Comparison of ENCODE assay signal across 27 mouse cellular contexts in genomic region chr13:17043426-17044224, GRCm38 (mm10).
DNase-seq lines count a peak whose midpoint lies in the region; ATAC-seq lines count a peak whose summit lies in the region.
"Had no signal": no experiment of that assay in that cellular context is flagged by ENCODE, and none has a peak within 500 bp of the region (broad histone marks: within the 10 kb centered on the region; RNA-seq: fewer than 3 reads in every experiment).

No protein-coding gene starts in this region.

- no peaks in the 10 kb centered on the region for H3K4me1 ChIP-seq in intestine, embryonic 16.5 days (ENCODE audit: control insufficient read depth, insufficient read depth, low read length)
- no peaks in the 10 kb centered on the region for H3K4me1 ChIP-seq in intestine, embryonic 15.5 days (replicated peaks)
- no peaks in the 10 kb centered on the region for H3K4me1 ChIP-seq in lung, embryonic 15.5 days
- no peaks in the 10 kb centered on the region for H3K4me1 ChIP-seq in midbrain, embryonic 11.5 days (ENCODE audit: control insufficient read depth, insufficient read depth, low read length)
- H3K4me1 ChIP-seq: embryonic facial prominence, embryonic 13.5 days; forebrain, embryonic 12.5 days; forebrain, embryonic 15.5 days; heart, embryonic 12.5 days; heart, embryonic 15.5 days; hindbrain, embryonic 10.5 days; hindbrain, embryonic 13.5 days had no signal

- H3K4me3 ChIP-seq in intestine, embryonic 16.5 days (ENCODE audit: low read length): no peak overlapping the region
- no peak overlapping the region for H3K4me3 ChIP-seq in intestine, embryonic 15.5 days (replicated peaks)
- H3K4me3 ChIP-seq in lung, embryonic 15.5 days: no peak overlapping the region
- no peak overlapping the region for H3K4me3 ChIP-seq in midbrain, embryonic 11.5 days (ENCODE audit: low read depth, low read length)
- H3K4me3 ChIP-seq: embryonic facial prominence, embryonic 10.5 days; embryonic facial prominence, embryonic 13.5 days; erythroblast, embryonic 14.5 days; forebrain, embryonic 12.5 days; forebrain, embryonic 15.5 days; heart, embryonic 12.5 days; heart, embryonic 15.5 days; hindbrain, embryonic 10.5 days; hindbrain, embryonic 13.5 days had no signal

- H3K9ac ChIP-seq in intestine, embryonic 16.5 days (ENCODE audit: low read depth, low read length): no peak overlapping the region
- H3K9ac ChIP-seq in intestine, embryonic 15.5 days: no peak overlapping the region
- H3K9ac ChIP-seq in lung, embryonic 15.5 days: no peak overlapping the region
- H3K9ac ChIP-seq in midbrain, embryonic 11.5 days (ENCODE audit: low read length): no peak overlapping the region
- H3K9ac ChIP-seq: embryonic facial prominence, embryonic 13.5 days; forebrain, embryonic 12.5 days; forebrain, embryonic 15.5 days; heart, embryonic 12.5 days; heart, embryonic 15.5 days; hindbrain, embryonic 13.5 days had no signal

- H3K9me3 ChIP-seq in intestine, embryonic 16.5 days (ENCODE audit: control insufficient read depth, low read length): no peaks in the 10 kb centered on the region
- H3K9me3 ChIP-seq in intestine, embryonic 15.5 days: no peaks in the 10 kb centered on the region
- no peaks in the 10 kb centered on the region for H3K9me3 ChIP-seq in lung, embryonic 15.5 days
- no peaks in the 10 kb centered on the region for H3K9me3 ChIP-seq in midbrain, embryonic 11.5 days (ENCODE audit: control insufficient read depth, low read length)
- H3K9me3 ChIP-seq: embryonic facial prominence, embryonic 10.5 days; embryonic facial prominence, embryonic 13.5 days; forebrain, embryonic 12.5 days; forebrain, embryonic 15.5 days; heart, embryonic 12.5 days; heart, embryonic 15.5 days; hindbrain, embryonic 10.5 days; hindbrain, embryonic 13.5 days had no signal

- ATAC-seq in intestine, embryonic 16.5 days: no peak
- ATAC-seq in intestine, embryonic 15.5 days: no peak
- peak; percentile 89; the same call in 1 of the 2 replicates for ATAC-seq in lung, embryonic 15.5 days (ENCODE audit: borderline replicate concordance, extremely low read depth, low FRiP score, low TSS enrichment)
- ATAC-seq in midbrain, embryonic 11.5 days (ENCODE audit: low FRiP score): no peak
- ATAC-seq: forebrain, embryonic 15.5 days; hindbrain, embryonic 16.5 days had no signal

- DNase-seq in lung, postnatal 10 days: no peak
- DNase-seq in NIH3T3 (ENCODE audit: low read depth): peak; percentile 1
- no peak for DNase-seq in midbrain, embryonic 11.5 days (ENCODE audit: low spot score, missing footprints)
- DNase-seq: adrenal gland, adult 2 months; adrenal gland, postnatal 14 days; cerebellum, adult 11-12 months; cerebellum, adult 8-10 months; cerebellum, postnatal 10 days; cerebellum, postnatal 36 days; embryo, embryonic 11 days; gastrocnemius, postnatal 25 days; heart, adult 18-20 months; heart, postnatal 10 days; heart, postnatal 36 days had no signal

- H3K27me3 ChIP-seq in intestine, embryonic 16.5 days (replicated peaks; ENCODE audit: control insufficient read depth, insufficient read depth, low read length): no peaks in the 10 kb centered on the region
- no peaks in the 10 kb centered on the region for H3K27me3 ChIP-seq in intestine, embryonic 15.5 days (replicated peaks)
- no peaks in the 10 kb centered on the region for H3K27me3 ChIP-seq in lung, embryonic 15.5 days
- no peaks in the 10 kb centered on the region for H3K27me3 ChIP-seq in midbrain, embryonic 11.5 days (ENCODE audit: control insufficient read depth, insufficient read depth, low read length)
- H3K27me3 ChIP-seq: embryonic facial prominence, embryonic 13.5 days; forebrain, embryonic 12.5 days; forebrain, embryonic 15.5 days; heart, embryonic 12.5 days; heart, embryonic 15.5 days; hindbrain, embryonic 13.5 days had no signal

- H3K36me3 ChIP-seq in intestine, embryonic 16.5 days (ENCODE audit: control insufficient read depth, insufficient read depth, low read length): no peaks in the 10 kb centered on the region
- no peaks in the 10 kb centered on the region for H3K36me3 ChIP-seq in intestine, embryonic 15.5 days
- H3K36me3 ChIP-seq in lung, embryonic 15.5 days: no peaks in the 10 kb centered on the region
- H3K36me3 ChIP-seq in midbrain, embryonic 11.5 days (ENCODE audit: control insufficient read depth, insufficient read depth, low read length): no peaks in the 10 kb centered on the region
- H3K36me3 ChIP-seq: embryonic facial prominence, embryonic 10.5 days; embryonic facial prominence, embryonic 13.5 days; forebrain, embryonic 12.5 days; forebrain, embryonic 15.5 days; heart, embryonic 12.5 days; heart, embryonic 15.5 days; hindbrain, embryonic 10.5 days; hindbrain, embryonic 13.5 days had no signal

- no peak overlapping the region for H3K4me2 ChIP-seq in intestine, embryonic 16.5 days (ENCODE audit: low read depth, low read length)
- H3K4me2 ChIP-seq in intestine, embryonic 15.5 days (replicated peaks): no peak overlapping the region
- no peak overlapping the region for H3K4me2 ChIP-seq in lung, embryonic 15.5 days
- H3K4me2 ChIP-seq in midbrain, embryonic 11.5 days: no peak overlapping the region
- H3K4me2 ChIP-seq: embryonic facial prominence, embryonic 13.5 days; forebrain, embryonic 12.5 days; forebrain, embryonic 15.5 days; heart, embryonic 12.5 days; heart, embryonic 15.5 days; hindbrain, embryonic 13.5 days had no signal

- WGBS in intestine, embryonic 16.5 days: 59% methylated on average over 3 of the region's 3 CpGs
- 60% methylated on average over 3 of the region's 3 CpGs for WGBS in intestine, embryonic 15.5 days
- WGBS in lung, embryonic 15.5 days: 60% methylated on average over 3 of the region's 3 CpGs
- 88% methylated on average over 3 of the region's 3 CpGs for WGBS in midbrain, embryonic 11.5 days

- 0 out of 2 replicates have a peak overlapping the region, but pooled peaks have one; percentile 7 for H3K27ac ChIP-seq in intestine, embryonic 16.5 days (ENCODE audit: low read length)
- H3K27ac ChIP-seq in intestine, embryonic 15.5 days: no peak overlapping the region
- H3K27ac ChIP-seq in lung, embryonic 15.5 days: no peak overlapping the region
- H3K27ac ChIP-seq in midbrain, embryonic 11.5 days (ENCODE audit: low read depth, low read length): no peak overlapping the region
- H3K27ac ChIP-seq: embryonic facial prominence, embryonic 10.5 days; embryonic facial prominence, embryonic 13.5 days; forebrain, embryonic 12.5 days; forebrain, embryonic 15.5 days; heart, embryonic 15.5 days; hindbrain, embryonic 10.5 days; hindbrain, embryonic 13.5 days had no signal
